Mouse (Mus musculus) CH12.LX (cell line): ENCODE data around the gene Itln1. TPM values are rescaled to one million over a fixed set of nuclear protein-coding genes. Genes with fewer than 3 reads are reported as not detected.

Experiments used
- DNase-seq: peaks from one replicate; pipeline ENCODE4 v3.0.0-alpha.2; 2013; ENCODE audit errors: extremely low read depth
- H3K27ac ChIP-seq: 2 replicates; pipeline ENCODE4 v1.5.1; 2012; ENCODE audit warnings: low read depth, mild to moderate bottlenecking, control low read depth, moderate library complexity; ENCODE audit not compliant: insufficient read depth
- H3K27me3 ChIP-seq: replicated peaks from 2 replicates; pipeline ENCODE3; 2012; ENCODE audit warnings: inconsistent platforms
- H3K36me3 ChIP-seq, 2 experiments: replicated peaks in 1 of 2; 2 replicates each; pipeline versions ENCODE3 to v1.6.1; 2012; ENCODE audit warnings: inconsistent platforms in 1 of 2, low read length in 1 of 2, mild to moderate bottlenecking in 1 of 2, mixed read lengths in 1 of 2, moderate library complexity in 1 of 2; ENCODE audit not compliant: control insufficient read depth in 1 of 2, insufficient read depth in 1 of 2
- H3K4me1 ChIP-seq, 2 experiments: 2 replicates each; pipeline ENCODE4 v1.6.1; 2012; ENCODE audit warnings: inconsistent platforms in 1 of 2, moderate library complexity in 1 of 2; ENCODE audit not compliant: insufficient read depth in 2 of 2, control insufficient read depth in 1 of 2
- H3K4me2 ChIP-seq: 2 replicates; pipeline ENCODE4 v1.6.1; 2012; ENCODE audit warnings: low read depth, mild to moderate bottlenecking, control low read depth; ENCODE audit not compliant: poor library complexity, insufficient read depth, severe bottlenecking
- H3K4me3 ChIP-seq, 3 experiments: fragments of 150-350 bp in 1 of 3; sonication (generic) in 1 of 3; replicated peaks in 1 of 3; 2 replicates each; pipeline versions ENCODE3 to v1.5.1; 2011 to 2012; ENCODE audit warnings: low read depth in 2 of 3, low read length in 2 of 3, mild to moderate bottlenecking in 2 of 3, moderate library complexity in 2 of 3, control low read depth in 1 of 3, improper control_type of control experiment in 1 of 3, inconsistent platforms in 1 of 3, mixed read lengths in 1 of 3; ENCODE audit not compliant: poor library complexity in 1 of 3
- H3K79me2 ChIP-seq: replicated peaks from 2 replicates; pipeline ENCODE4 v1.6.1; 2012; ENCODE audit warnings: mild to moderate bottlenecking, moderate library complexity; ENCODE audit not compliant: control insufficient read depth, poor library complexity, insufficient read depth, severe bottlenecking; ENCODE audit errors: extremely low read depth
- H3K9ac ChIP-seq: 2 replicates; pipeline ENCODE4 v1.6.1; 2012; ENCODE audit warnings: low read depth, mild to moderate bottlenecking, control low read depth, moderate library complexity; ENCODE audit not compliant: insufficient read depth
- H3K9me3 ChIP-seq: replicated peaks from 2 replicates; pipeline ENCODE3; 2012; ENCODE audit warnings: low read length, inconsistent platforms, mixed read lengths
- ELF1 ChIP-seq: IDR thresholded peaks from 2 replicates; pipeline ENCODE4 v1.6.1; 2014; ENCODE audit warnings: low read depth, mild to moderate bottlenecking, inconsistent platforms, low read length, improper control_type of control experiment
- ETS1 ChIP-seq: conservative IDR thresholded peaks from 2 replicates; pipeline ENCODE4 v1.6.1; 2012; ENCODE audit warnings: low read depth, mild to moderate bottlenecking, inconsistent platforms, low read length, improper control_type of control experiment, moderate library complexity
- GABPA ChIP-seq: IDR thresholded peaks from 2 replicates; pipeline ENCODE4 v1.6.1; 2012; ENCODE audit warnings: low read depth, low read length, improper control_type of control experiment, inconsistent platforms; ENCODE audit not compliant: insufficient replicate concordance
- IRF4 ChIP-seq: IDR thresholded peaks from 2 replicates; pipeline ENCODE4 v1.6.1; 2014; ENCODE audit warnings: low read depth, mild to moderate bottlenecking, inconsistent platforms, low read length, improper control_type of control experiment
- JUN ChIP-seq: IDR thresholded peaks from 2 replicates; pipeline ENCODE4 v1.6.1; 2011; ENCODE audit warnings: low read depth, mild to moderate bottlenecking, low read length, improper control_type of control experiment, moderate library complexity; ENCODE audit not compliant: insufficient read depth
- NELFE ChIP-seq: IDR thresholded peaks from 2 replicates; pipeline ENCODE4 v1.6.1; 2011; ENCODE audit warnings: low read depth, low read length, improper control_type of control experiment
- PAX5 ChIP-seq: IDR thresholded peaks from 2 replicates; pipeline ENCODE4 v1.6.1; 2012; ENCODE audit warnings: low read length, inconsistent platforms, mixed read lengths
- RAD21 ChIP-seq: IDR thresholded peaks from 2 replicates; pipeline ENCODE4 v1.6.1; 2011; ENCODE audit warnings: low read depth, mild to moderate bottlenecking, low read length, improper control_type of control experiment, moderate library complexity
- SMC3 ChIP-seq: IDR thresholded peaks from 2 replicates; pipeline ENCODE4 v1.6.1; 2011; ENCODE audit warnings: low read depth, low read length, improper control_type of control experiment
- TCF12 ChIP-seq: IDR thresholded peaks from 2 replicates; pipeline ENCODE4 v1.6.1; 2014; ENCODE audit warnings: low read depth, mild to moderate bottlenecking, inconsistent platforms, low read length, improper control_type of control experiment
- USF2 ChIP-seq: conservative IDR thresholded peaks from 2 replicates; pipeline ENCODE4 v1.6.1; 2011; ENCODE audit warnings: low read depth, low read length, improper control_type of control experiment
- ZMIZ1 ChIP-seq: IDR thresholded peaks from 2 replicates; pipeline ENCODE4 v1.6.1; 2012; ENCODE audit warnings: low read depth, mild to moderate bottlenecking, inconsistent platforms, low read length, improper control_type of control experiment
- dilution Hi-C: fragments of 300-500 bp; cut with MboI; formaldehyde crosslinking; loops from 2 replicates; pipeline ENCODE4 v1.14.3; 2020; ENCODE audit warnings: low sequenced_read_pairs; ENCODE audit not compliant: extremely low pct_unique_long_range_greater_than_20kb, extremely low pct_ligation_motif_present
- in situ Hi-C: fragments of 300-500 bp; cut with MboI; formaldehyde crosslinking; loops from 3 replicates; pipeline ENCODE4 v1.14.3; 2019; ENCODE audit warnings: low sequenced_read_pairs, low pct_ligation_motif_present, low pct_unique_long_range_greater_than_20kb, mixed read lengths
- polyA plus RNA-seq: library from polyadenylated mRNA; unstranded; fragments of >175 nt; gene quantifications from 2 replicates; pipeline ENCODE4 v1.2.1, GENCODE M21; 2012; ENCODE audit warnings: low read depth; ENCODE audit not compliant: insufficient read length
- total RNA-seq, 2 experiments: library from RNA; depleted of rRNA; stranded (reverse); fragments of 300-350 nt in 1 of 2; fragments of >200 nt in 1 of 2; gene quantifications; 2 replicates each; pipeline ENCODE4 v1.2.3; 2012 to 2014

Itln1 gene
- total and polyA plus RNA-seq, 3 experiments, result not detected

DNA sequence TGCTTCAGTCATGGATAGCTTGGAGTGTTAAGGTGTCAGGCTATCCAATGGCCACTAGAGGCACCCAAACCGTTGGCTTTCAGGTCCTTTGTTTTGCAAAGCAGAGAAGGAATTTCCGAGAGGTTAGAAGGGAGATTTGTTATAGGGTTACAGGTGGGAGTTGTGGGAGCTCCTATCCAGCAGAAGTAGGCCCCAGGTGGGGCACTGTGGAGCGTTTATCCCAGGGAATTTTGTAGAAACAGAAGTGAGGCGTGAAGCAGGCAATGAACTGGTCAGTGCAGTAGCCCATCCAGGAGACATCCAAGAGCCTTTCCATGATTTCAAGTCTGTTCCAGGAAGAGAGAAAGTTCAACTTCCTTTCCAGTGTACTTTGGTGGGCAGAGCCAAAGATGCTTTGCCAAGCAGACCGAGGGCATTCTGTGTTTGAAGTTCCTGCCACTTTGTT lies 33.4 kb downstream of the Itln1 start (continued):
- 0 out of 2 replicates have a peak, but pooled peaks have one; percentile 35 for TF ChIP-seq TCF12
- peak; percentile 11 for TF ChIP-seq RAD21
- TF ChIP-seq IRF4, result no peak
- peak; percentile 47; the same call in 1 of the 2 replicates for TF ChIP-seq ZMIZ1
- no peak for TF ChIP-seq GABPA
- TF ChIP-seq, all 38 proteins: peak for 8

- no peak overlapping the region for H3K4me2 ChIP-seq
- no peak overlapping the region for H3K4me3 ChIP-seq
- no peaks in the 10 kb centered on the region for H3K27me3 ChIP-seq
- H3K36me3 ChIP-seq, result peaks cover 0 to 1% of the 10 kb centered on the region in 2 experiments
- no peak overlapping the region for H3K9ac ChIP-seq
- no peak for DNase-seq
- H3K9me3 ChIP-seq, result peaks cover 7% of the 10 kb centered on the region
- dilution Hi-C loops (no loop called here), in situ Hi-C loops (loop anchor here (5.0 kb wide), 1 partner anchor 66 kb away; no protein-coding TSS in a partner anchor)
- TF ChIP-seq JUN (no peak), USF2 (no peak), IRF4 (no peak), ETS1 (no peak), ELF1 (no peak), NELFE (no peak), SMC3 (no peak)
- H3K4me1 ChIP-seq, result peaks cover 0 to 28% of the 10 kb centered on the region in 2 experiments; a peak in 2 of 4 replicates
- 0 out of 2 replicates have a peak, but pooled peaks cover 3% of the 10 kb centered on the region for H3K79me2 ChIP-seq
- H3K27ac ChIP-seq, result no peak overlapping the region
These were observed 34.0 kb downstream of the Itln1 start for GRCm38 (mm10) chr1:171501016-171501610.

DNA sequence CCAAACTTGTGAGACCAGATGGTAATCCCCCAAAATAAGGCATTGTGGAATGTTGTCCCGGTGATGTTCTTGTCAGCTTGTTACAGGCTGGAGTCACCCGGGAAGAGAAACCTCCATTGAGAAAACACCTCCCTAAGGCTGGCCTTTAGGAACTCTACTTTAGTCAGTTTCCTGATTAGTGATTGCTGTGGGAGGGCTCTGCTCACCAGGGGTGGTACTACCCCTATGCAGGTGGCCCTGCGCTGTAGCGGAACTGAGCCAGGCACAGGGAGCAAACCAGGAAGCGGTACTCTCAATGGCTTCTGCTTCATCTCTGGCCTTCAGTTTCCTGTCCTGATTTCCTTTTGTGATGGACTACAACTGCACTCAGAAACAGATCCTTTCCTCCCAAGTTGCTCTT lies 35.2 kb downstream of the Itln1 start:
- no peak overlapping the region for H3K4me3 ChIP-seq
- H3K4me1 ChIP-seq, result peaks cover 0 to 21% of the 10 kb centered on the region in 2 experiments; a peak in 2 of 4 replicates
- 0 out of 2 replicates have a peak, but pooled peaks cover 3% of the 10 kb centered on the region for H3K79me2 ChIP-seq
- in situ Hi-C loops (loop anchor here (5.0 kb wide), 1 partner anchor 67 kb away; no protein-coding TSS in a partner anchor), dilution Hi-C loops (no loop called here)
- no peak overlapping the region for H3K27ac ChIP-seq
- DNase-seq, result no peak
- no peaks in the 10 kb centered on the region for H3K36me3 ChIP-seq
- no peak overlapping the region for H3K9ac ChIP-seq
- H3K27me3 ChIP-seq, result no peaks in the 10 kb centered on the region
- peaks cover 4% of the 10 kb centered on the region for H3K9me3 ChIP-seq
- no peak for TF ChIP-seq PAX5
- H3K4me2 ChIP-seq, result no peak overlapping the region
